Mouse (Mus musculus) G1E (cell line): ENCODE measurements around the gene Fbxl14. TPM values are rescaled to one million over a fixed set of nuclear protein-coding genes. Genes with fewer than 3 reads are reported as not detected.
A peak's percentile ranks its signal among the peaks of the same experiment; 100 is the strongest.

Experiments
- ATAC-seq: 2 replicates; pipeline ENCODE4 v1.8.0; 2016; ENCODE audit warnings: mild to moderate bottlenecking; ENCODE audit not compliant: insufficient number of reproducible peaks, poor library complexity, low FRiP score, severe bottlenecking; ENCODE audit errors: extremely low read depth
- DNase-seq: peaks from one replicate; pipeline ENCODE4 v3.0.0; 2012; ENCODE audit warnings: low spot score
- H3K27me3 ChIP-seq: 2 replicates; pipeline ENCODE4 v1.6.1; 2012; ENCODE audit warnings: mild to moderate bottlenecking, low read length, inconsistent platforms; ENCODE audit not compliant: insufficient read depth
- H3K36me3 ChIP-seq: replicated peaks from 2 replicates; pipeline ENCODE3; 2012; ENCODE audit warnings: mild to moderate bottlenecking, inconsistent platforms
- H3K4me1 ChIP-seq: 2 replicates; pipeline ENCODE4 v1.6.1; 2012; ENCODE audit warnings: low read depth, low read length, inconsistent platforms, mixed read lengths; ENCODE audit not compliant: insufficient read depth
- H3K4me3 ChIP-seq: 2 replicates; pipeline ENCODE4 v1.5.1; 2012; ENCODE audit warnings: low read depth, mild to moderate bottlenecking, inconsistent platforms, low read length, moderate library complexity, mixed read lengths
- H3K9me3 ChIP-seq: replicated peaks from 2 replicates; pipeline ENCODE4 v1.6.1; 2012; ENCODE audit warnings: inconsistent platforms
- CTCF ChIP-seq: IDR thresholded peaks from 2 replicates; pipeline ENCODE4 v1.5.1; 2012; ENCODE audit warnings: low read depth, low read length, inconsistent platforms, mixed read lengths
- GATA1 ChIP-seq: IDR thresholded peaks from 2 replicates; pipeline ENCODE4 v1.6.1; 2012; ENCODE audit warnings: borderline replicate concordance, low read length, inconsistent platforms, mixed read lengths
- GATA2 ChIP-seq: IDR thresholded peaks from 2 replicates; pipeline ENCODE4 v1.6.1; 2012; ENCODE audit warnings: low read depth, low read length, inconsistent platforms, borderline replicate concordance
- POLR2AphosphoS5 ChIP-seq: IDR thresholded peaks from 2 replicates; pipeline ENCODE4 v1.6.1; 2012; ENCODE audit warnings: low read depth, low read length, inconsistent platforms; ENCODE audit not compliant: insufficient replicate concordance
- TAL1 ChIP-seq: conservative IDR thresholded peaks from 2 replicates; pipeline ENCODE4 v1.6.1; 2012; ENCODE audit warnings: low read depth, low read length, inconsistent platforms, mixed read lengths
- polyA plus RNA-seq: library from polyadenylated mRNA; stranded (reverse); fragments of >175 nt; gene quantifications from 2 replicates; pipeline ENCODE4 v1.2.3, GENCODE M21; 2012
- total RNA-seq, 2 experiments: library from RNA; stranded (forward) in 1 of 2; stranded (reverse) in 1 of 2; fragments of 200-1000 nt in 1 of 2; fragments of >200 nt in 1 of 2; fragmentation: Nextera tagmentation in 1 of 2; gene quantifications; 2 replicates each; pipeline ENCODE4 v1.2.3; 2014 to 2017

The Fbxl14 gene
- total and polyA plus RNA-seq, 3 experiments: 50.8 to 71.3 (median 69.2) TPM

DNA sequence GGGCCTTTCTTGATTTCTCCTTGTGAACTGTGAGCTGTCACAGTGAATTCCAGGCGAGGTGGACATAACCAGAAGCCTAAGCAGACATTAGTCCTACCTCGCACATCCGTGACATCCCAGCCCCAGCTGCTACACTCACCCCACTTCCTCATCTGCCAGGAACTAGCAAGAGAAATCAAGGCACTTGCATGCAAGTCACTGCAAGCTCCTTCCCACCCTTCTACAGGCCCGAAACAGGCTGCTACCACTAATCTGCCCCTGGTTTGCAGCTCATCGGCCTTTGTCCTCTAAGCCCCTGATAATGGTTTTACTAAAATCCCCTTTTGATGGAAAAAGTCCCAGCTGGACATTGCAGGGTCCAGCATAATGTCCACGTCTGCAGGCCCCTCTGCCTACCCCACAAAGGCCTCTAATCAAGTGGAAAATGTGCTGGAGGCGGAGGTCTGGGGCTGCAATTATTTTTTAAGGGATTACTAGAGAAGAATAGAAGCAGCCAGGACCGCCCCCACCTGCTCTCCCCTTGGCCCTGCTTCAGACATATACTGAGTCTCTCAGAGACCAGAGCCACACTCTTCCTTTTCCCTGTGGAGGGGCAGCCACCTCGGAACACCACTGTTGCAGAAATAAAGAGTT lies 12.6 kb downstream of the Fbxl14 start:
- no peak for DNase-seq
- TF ChIP-seq CTCF (no peak), POLR2AphosphoS5 (no peak), GATA1 (no peak), GATA2 (no peak), TAL1 (no peak)
- H3K9me3 ChIP-seq: no peaks in the 10 kb centered on the region
- peaks cover 13% of the 10 kb centered on the region for H3K27me3 ChIP-seq
- H3K36me3 ChIP-seq: peaks cover 4% of the 10 kb centered on the region
- H3K4me3 ChIP-seq: no peak overlapping the region
- 0 out of 2 replicates have a peak, but pooled peaks cover 2% of the 10 kb centered on the region for H3K4me1 ChIP-seq
- no peak for ATAC-seq

DNA sequence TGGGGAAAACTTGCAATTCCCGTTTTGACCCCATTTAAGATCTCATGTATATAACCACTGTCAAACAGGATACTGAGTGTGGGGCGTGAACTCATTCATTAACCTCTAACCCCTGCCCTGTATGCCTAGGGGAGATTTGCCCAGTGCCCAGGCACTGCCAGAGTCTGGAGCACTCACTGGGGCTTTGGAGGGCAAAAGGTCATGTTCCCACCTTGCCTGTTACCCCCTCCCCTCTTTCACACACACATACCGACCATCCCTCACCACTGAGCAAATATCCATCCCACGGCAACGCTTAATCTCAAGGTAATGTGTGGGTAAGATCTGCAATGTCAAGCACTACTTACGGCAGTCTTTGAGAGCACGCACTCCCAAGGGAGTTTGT lies 13.2 kb downstream of the Fbxl14 start:
- Histone ChIP-seq H3K4me1 (0 out of 2 replicates have a peak, but pooled peaks cover 2% of the 10 kb centered on the region), H3K4me3 (no peak overlapping the region), H3K9me3 (no peaks in the 10 kb centered on the region), H3K36me3 (no peaks in the 10 kb centered on the region), H3K27me3 (peaks cover 14% of the 10 kb centered on the region)
- TF ChIP-seq GATA2 (no peak), GATA1 (no peak)
- no peak for ATAC-seq
- no peak for DNase-seq

DNA sequence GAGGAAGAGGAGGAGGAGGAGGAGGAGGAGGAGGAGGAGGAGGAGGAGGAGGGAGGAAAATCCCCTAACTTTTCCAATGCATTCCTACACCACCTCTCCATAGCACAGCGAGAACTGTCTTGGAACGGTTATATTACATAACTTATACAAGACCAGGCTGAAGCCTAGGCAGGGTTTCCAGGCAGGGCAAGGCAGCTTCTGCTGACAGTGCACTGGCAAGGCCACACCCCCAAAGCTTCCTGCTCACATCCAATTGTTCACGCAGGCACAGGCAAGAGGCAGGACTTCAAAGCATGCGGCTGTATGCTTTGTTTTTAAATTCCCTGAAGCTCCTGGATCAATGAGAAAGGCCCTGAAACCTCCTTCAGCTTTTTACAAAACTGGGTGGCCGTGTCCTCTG lies 19.8 kb downstream of the Fbxl14 start:
- no peak for DNase-seq

DNA sequence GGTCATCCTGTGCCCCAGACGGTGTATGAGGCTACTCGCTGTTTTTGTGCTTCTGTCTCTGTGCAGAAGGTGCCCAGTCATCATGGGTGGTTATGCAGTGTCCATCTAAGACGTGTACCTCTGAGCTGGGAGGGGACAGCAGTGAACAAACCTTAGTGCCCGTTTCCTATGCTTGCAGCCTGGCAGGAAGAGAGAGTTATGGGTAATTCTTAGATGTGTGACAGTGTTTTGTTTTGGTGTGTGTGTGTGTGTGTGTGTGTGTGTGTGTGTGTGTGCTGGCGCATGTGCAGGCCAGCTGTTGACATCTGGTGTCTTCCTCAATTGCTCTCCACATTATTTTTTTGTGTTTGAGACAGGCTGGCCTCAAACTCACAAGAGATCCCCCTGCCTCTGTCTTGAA lies 20.6 kb downstream of the Fbxl14 start:
- no peak for TF ChIP-seq GATA1
- no peak for TF ChIP-seq POLR2AphosphoS5
- TF ChIP-seq GATA2: no peak
- no peak for TF ChIP-seq TAL1
- no peak for TF ChIP-seq CTCF
- H3K4me1 ChIP-seq: peaks cover 4% of the 10 kb centered on the region; the same call in 1 of the 2 replicates
- no peak overlapping the region for H3K4me3 ChIP-seq
- no peak for DNase-seq
- H3K9me3 ChIP-seq: no peaks in the 10 kb centered on the region
- ATAC-seq: no peak
- H3K27me3 ChIP-seq: peaks cover 22% of the 10 kb centered on the region
- no peaks in the 10 kb centered on the region for H3K36me3 ChIP-seq

More for the DNA sequence above, 19.8 kb downstream of the Fbxl14 start:
- TF ChIP-seq POLR2AphosphoS5 (no peak), GATA1 (no peak), CTCF (no peak), GATA2 (no peak), TAL1 (no peak)
- Histone ChIP-seq H3K4me3 (no peak overlapping the region), H3K4me1 (peaks cover 4% of the 10 kb centered on the region; the same call in 1 of the 2 replicates), H3K36me3 (no peaks in the 10 kb centered on the region), H3K9me3 (no peaks in the 10 kb centered on the region), H3K27me3 (peaks cover 22% of the 10 kb centered on the region)
- peak; percentile 34; the same call in 1 of the 2 replicates for ATAC-seq

DNA sequence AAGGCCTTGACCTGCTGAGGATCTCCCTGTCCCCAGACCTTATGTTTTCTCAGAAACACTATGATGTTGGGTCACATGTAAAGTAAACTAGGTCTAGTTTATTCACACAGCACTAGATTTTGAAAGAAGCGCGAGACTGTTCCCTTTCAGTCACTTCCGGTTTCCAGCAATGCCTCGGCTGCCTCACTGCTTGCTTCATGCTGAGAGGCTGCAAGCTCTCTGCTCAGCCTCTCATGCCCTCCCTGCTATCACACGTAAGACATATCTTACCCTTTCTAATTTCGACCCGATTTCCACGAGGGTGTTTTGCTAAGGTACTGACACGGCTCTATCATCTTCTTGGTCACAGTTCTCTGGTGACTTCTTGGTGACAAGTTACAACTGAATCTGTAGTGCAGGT lies 22.6 kb downstream of the Fbxl14 start:
- DNase-seq (no peak), ATAC-seq (no peak)
- Histone ChIP-seq H3K36me3 (no peaks in the 10 kb centered on the region), H3K9me3 (no peaks in the 10 kb centered on the region), H3K4me3 (no peak overlapping the region), H3K27me3 (peaks cover 21% of the 10 kb centered on the region), H3K4me1 (peaks cover 4% of the 10 kb centered on the region; the same call in 1 of the 2 replicates)
- no peak for TF ChIP-seq GATA2
- no peak for TF ChIP-seq POLR2AphosphoS5
- TF ChIP-seq GATA1: no peak
- TF ChIP-seq TAL1: no peak
- TF ChIP-seq CTCF: no peak

DNA sequence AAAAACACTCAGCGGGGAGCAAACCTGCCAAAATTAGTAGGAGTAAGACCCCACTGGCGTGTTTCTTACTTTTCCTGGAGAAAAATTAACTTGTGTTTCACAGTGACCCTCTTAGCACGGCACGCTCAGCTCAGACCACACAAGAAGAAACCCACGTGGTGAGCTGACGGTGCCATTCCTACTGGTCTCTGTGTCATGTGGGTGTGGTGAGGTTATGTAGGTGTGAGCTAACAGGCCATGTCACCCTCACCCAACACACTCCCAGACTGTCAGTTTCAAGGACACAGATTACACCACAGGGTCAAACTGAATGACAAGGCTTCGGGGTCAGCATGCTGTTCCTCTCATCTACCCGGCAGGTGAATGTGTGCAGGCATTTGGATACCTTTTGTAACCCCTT lies 25.3 kb downstream of the Fbxl14 start:
- TF ChIP-seq CTCF (no peak), TAL1 (no peak), POLR2AphosphoS5 (no peak), GATA1 (no peak), GATA2 (no peak)
- no peaks in the 10 kb centered on the region for H3K36me3 ChIP-seq
- H3K4me1 ChIP-seq: peaks cover 4% of the 10 kb centered on the region; the same call in 1 of the 2 replicates
- peaks cover 17% of the 10 kb centered on the region for H3K27me3 ChIP-seq
- ATAC-seq (no peak), DNase-seq (no peak)
- no peak overlapping the region for H3K4me3 ChIP-seq
- H3K9me3 ChIP-seq: no peaks in the 10 kb centered on the region

DNA sequence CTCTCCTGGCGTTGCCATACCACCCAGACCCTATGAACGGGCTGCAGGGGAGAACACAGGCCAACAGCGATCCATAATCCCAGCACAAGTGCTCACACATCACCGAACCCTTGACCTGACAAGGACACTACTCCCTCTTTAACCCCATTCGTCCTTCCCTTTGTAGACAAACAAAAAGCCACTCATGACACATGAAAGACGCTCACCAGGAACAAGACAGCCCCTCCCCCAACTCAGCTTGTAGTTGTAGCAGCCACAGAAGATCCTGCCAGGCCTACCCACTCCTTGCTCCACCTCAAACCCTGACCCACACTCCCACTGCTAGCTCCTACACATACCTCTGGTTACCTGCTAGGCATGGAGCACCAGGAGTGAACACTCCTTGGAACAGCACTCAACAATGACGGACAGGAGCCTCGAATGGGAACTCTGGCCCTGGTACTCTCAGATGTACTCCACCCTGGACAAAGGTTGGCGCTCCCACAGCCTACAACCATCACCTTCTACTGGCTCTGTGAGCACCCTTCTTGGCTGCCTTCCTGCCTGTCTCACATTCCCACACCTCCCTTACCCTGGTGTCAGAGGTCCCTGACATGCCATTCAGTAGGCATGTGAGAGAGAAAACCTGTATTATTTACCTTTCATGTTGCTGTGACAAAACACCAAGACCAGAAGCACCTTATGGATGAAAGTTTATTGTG lies 26.2 kb downstream of the Fbxl14 start:
- DNase-seq (no peak), ATAC-seq (no peak)
- Histone ChIP-seq H3K4me1 (no peaks in the 10 kb centered on the region), H3K27me3 (peaks cover 12% of the 10 kb centered on the region), H3K4me3 (no peak overlapping the region), H3K9me3 (no peaks in the 10 kb centered on the region), H3K36me3 (no peaks in the 10 kb centered on the region)
- TF ChIP-seq GATA1 (no peak), GATA2 (no peak), TAL1 (no peak), CTCF (no peak), POLR2AphosphoS5 (no peak)
